Mouse (Mus musculus): ENCODE measurements around the gene Srr.
A peak's percentile ranks its signal among the peaks of the same experiment; 100 is the strongest.

DNA sequence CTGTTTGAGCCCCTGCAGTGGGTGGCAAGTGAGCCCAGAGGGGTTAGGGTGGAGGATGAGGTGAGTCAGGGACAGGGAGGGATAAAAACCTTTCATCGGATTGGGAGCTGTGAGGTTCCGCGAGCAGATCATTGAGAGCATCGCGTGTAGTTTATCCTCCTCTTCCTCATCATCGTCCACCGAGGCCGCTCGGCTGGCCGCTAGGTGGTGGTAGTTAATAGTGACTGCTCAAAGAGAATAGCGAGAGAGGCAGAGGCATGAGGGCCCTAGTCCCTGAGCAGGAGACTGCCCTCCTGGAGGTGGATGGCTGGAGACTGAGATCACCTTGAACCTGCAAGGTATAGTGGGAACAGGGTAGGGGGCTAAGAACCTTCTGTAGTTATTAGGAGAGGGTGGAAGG is 62.3 kb downstream of the Srr start:
- TF ChIP-seq CTCF (IDR thresholded peaks at IDR 0.05) (peak; percentile 72), EP300 (IDR thresholded peaks at IDR 0.05) (no peak)

Data from lung, postnatal 0 days (tissue).